Mouse (Mus musculus) ES-Bruce4 (cell line): ENCODE data around the gene Astn2. TPM values are rescaled to one million over a fixed set of nuclear protein-coding genes. Genes with fewer than 3 reads are reported as not detected.

ENCODE experiments used
- H3K27ac ChIP-seq: 2 replicates; pipeline ENCODE4 v1.5.1; 2012; ENCODE audit warnings: low read length, inconsistent platforms; ENCODE audit not compliant: insufficient read depth
- H3K27me3 ChIP-seq: 2 replicates; pipeline ENCODE4 v1.6.1; 2012; ENCODE audit warnings: mild to moderate bottlenecking, low read length, inconsistent platforms; ENCODE audit not compliant: control insufficient read depth, poor library complexity, insufficient read depth, severe bottlenecking
- H3K36me3 ChIP-seq: 2 replicates; pipeline ENCODE4 v1.6.1; 2012; ENCODE audit warnings: inconsistent platforms, mild to moderate bottlenecking, low read length, moderate library complexity; ENCODE audit not compliant: control insufficient read depth, poor library complexity, insufficient read depth, severe bottlenecking
- H3K4me1 ChIP-seq: one replicate; pipeline ENCODE4 v1.8.1; 2011; ENCODE audit warnings: low read length; ENCODE audit not compliant: control insufficient read depth, insufficient read depth
- H3K4me3 ChIP-seq: 2 replicates; pipeline ENCODE4 v1.5.1; 2011; ENCODE audit warnings: low read depth, mild to moderate bottlenecking, low read length
- H3K9ac ChIP-seq: 2 replicates; pipeline ENCODE4 v1.6.1; 2012; ENCODE audit warnings: low read depth, mild to moderate bottlenecking, inconsistent platforms; ENCODE audit not compliant: poor library complexity, severe bottlenecking
- H3K9me3 ChIP-seq: replicated peaks from 2 replicates; pipeline ENCODE4 v1.6.1; 2012; ENCODE audit warnings: mild to moderate bottlenecking, low read length, inconsistent platforms; ENCODE audit not compliant: control insufficient read depth, poor library complexity, insufficient read depth, severe bottlenecking
- CTCF ChIP-seq: IDR thresholded peaks from one replicate; pipeline ENCODE4 v1.8.1; 2011; ENCODE audit warnings: low read depth, low read length
- EP300 ChIP-seq: IDR thresholded peaks from 2 replicates; pipeline ENCODE4 v1.6.1; 2011; ENCODE audit warnings: low read depth, low read length; ENCODE audit not compliant: insufficient read depth
- POLR2A ChIP-seq: IDR thresholded peaks from one replicate; pipeline ENCODE4 v1.8.1; 2011; ENCODE audit warnings: low read length; ENCODE audit not compliant: insufficient read depth
- polyA plus RNA-seq: library from polyadenylated mRNA; stranded (reverse); fragments of >200 nt; gene quantifications from 2 replicates; pipeline ENCODE4 v1.2.4, GENCODE M21; 2011; ENCODE audit warnings: low read depth; ENCODE audit not compliant: missing spikeins, insufficient read depth, insufficient read length

Astn2 gene
- polyA plus RNA-seq, 1 experiment: not detected

- Histone ChIP-seq H3K4me1 (no peaks in the 10 kb centered on the region), H3K4me3 (no peak overlapping the region), H3K36me3 (no peaks in the 10 kb centered on the region), H3K9ac (no peak overlapping the region), H3K27ac (no peak overlapping the region), H3K9me3 (no peaks in the 10 kb centered on the region), H3K27me3 (no peaks in the 10 kb centered on the region)
- no peak for TF ChIP-seq CTCF
- no peak for TF ChIP-seq POLR2A
Observed at GRCm38 (mm10) chr4:65758875-65759201, 645.6 kb downstream of the Astn2 start.

GRCm38 (mm10) chr4:65758174-65758874 lies 646.1 kb downstream of the Astn2 start:
- no peak overlapping the region for H3K9ac ChIP-seq
- H3K27ac ChIP-seq: no peak overlapping the region
- H3K36me3 ChIP-seq: no peaks in the 10 kb centered on the region
- H3K4me1 ChIP-seq: no peaks in the 10 kb centered on the region
- H3K9me3 ChIP-seq: no peaks in the 10 kb centered on the region
- H3K4me3 ChIP-seq: no peak overlapping the region
- TF ChIP-seq CTCF (no peak), EP300 (no peak), POLR2A (no peak)
- no peaks in the 10 kb centered on the region for H3K27me3 ChIP-seq

- H3K27me3 ChIP-seq: no peaks in the 10 kb centered on the region
- H3K27ac ChIP-seq: no peak overlapping the region
- no peaks in the 10 kb centered on the region for H3K4me1 ChIP-seq
- no peaks in the 10 kb centered on the region for H3K9me3 ChIP-seq
- no peak overlapping the region for H3K9ac ChIP-seq
- TF ChIP-seq EP300: no peak
- no peaks in the 10 kb centered on the region for H3K36me3 ChIP-seq
- no peak overlapping the region for H3K4me3 ChIP-seq
Observed at GRCm38 (mm10) chr4:65752941-65753340, 651.5 kb downstream of the Astn2 start.

GRCm38 (mm10) chr4:65744788-65745187 lies 659.6 kb downstream of the Astn2 start:
- Histone ChIP-seq H3K27ac (no peak overlapping the region), H3K4me3 (no peak overlapping the region), H3K9ac (no peak overlapping the region), H3K27me3 (no peaks in the 10 kb centered on the region), H3K36me3 (no peaks in the 10 kb centered on the region), H3K4me1 (no peaks in the 10 kb centered on the region), H3K9me3 (0 out of 2 replicates have a peak, but pooled peaks cover 2% of the 10 kb centered on the region)
- no peak for TF ChIP-seq POLR2A
- TF ChIP-seq CTCF: no peak
- TF ChIP-seq EP300: no peak

GRCm38 (mm10) chr4:65744088-65744610 lies 660.3 kb downstream of the Astn2 start:
- Histone ChIP-seq H3K36me3 (no peaks in the 10 kb centered on the region), H3K27ac (no peak overlapping the region), H3K9ac (no peak overlapping the region), H3K4me3 (no peak overlapping the region), H3K27me3 (no peaks in the 10 kb centered on the region), H3K4me1 (no peaks in the 10 kb centered on the region), H3K9me3 (0 out of 2 replicates have a peak, but pooled peaks cover 2% of the 10 kb centered on the region)
- TF ChIP-seq CTCF (no peak), POLR2A (no peak), EP300 (no peak)

- Histone ChIP-seq H3K9me3 (0 out of 2 replicates have a peak, but pooled peaks cover 2% of the 10 kb centered on the region), H3K27ac (no peak overlapping the region), H3K27me3 (no peaks in the 10 kb centered on the region), H3K9ac (no peak overlapping the region), H3K4me1 (no peaks in the 10 kb centered on the region), H3K4me3 (no peak overlapping the region), H3K36me3 (no peaks in the 10 kb centered on the region)
- TF ChIP-seq CTCF (no peak), POLR2A (no peak), EP300 (no peak)
Observed at GRCm38 (mm10) chr4:65743160-65743691, 661.2 kb downstream of the Astn2 start.
